In the genomic region with DNA sequence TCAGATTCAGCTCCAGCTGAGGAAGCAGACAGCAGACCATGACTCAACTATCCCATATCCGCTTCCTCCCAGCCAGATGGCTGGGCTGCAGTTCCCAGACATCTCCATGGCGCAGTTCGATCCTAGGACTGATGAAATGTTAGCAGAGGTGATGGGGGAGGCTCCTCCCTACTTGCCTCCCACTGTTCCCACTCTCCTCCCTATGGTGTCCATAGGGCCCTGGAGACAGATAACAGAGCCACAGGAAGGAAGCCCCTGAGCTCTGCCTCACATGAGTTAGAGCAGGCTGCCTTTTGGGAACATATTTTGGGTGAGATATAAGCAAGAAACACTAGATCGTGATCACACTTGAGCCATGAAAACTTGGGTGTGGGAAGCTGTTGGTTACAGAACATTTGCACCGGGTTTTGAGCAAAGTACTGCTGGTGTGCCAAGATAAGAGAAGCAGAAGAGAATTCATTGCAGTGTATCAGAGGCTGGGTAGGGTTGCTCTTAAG, we compare ENCODE assay signal across 12 mouse cellular contexts. TPM values are rescaled to one million over a fixed set of nuclear protein-coding genes. Genes with fewer than 3 reads are reported as not detected.
A peak's percentile ranks its signal among the peaks of the same experiment; 100 is the strongest.
DNase-seq lines count a peak whose midpoint lies in the region; ATAC-seq and TF ChIP-seq lines count a peak whose summit lies in the region.
"Had no signal": no experiment of that assay in that cellular context is flagged by ENCODE, and none has a peak within 500 bp of the region (broad histone marks: within the 10 kb centered on the region; RNA-seq: fewer than 3 reads in every experiment).

No protein-coding gene starts in this region.

- no peak for ATAC-seq in lung, embryonic 15.5 days (ENCODE audit: borderline replicate concordance, extremely low read depth, low FRiP score, low TSS enrichment)
- ATAC-seq in kidney, embryonic 16.5 days (ENCODE audit: low FRiP score, low TSS enrichment) = no peak
- ATAC-seq: hindbrain, postnatal 0 days; midbrain, embryonic 15.5 days had no signal

- intact Hi-C loops in left cerebral cortex, adult 2 months (cut with DNase I) = loop anchor here (5.0 to 10.0 kb wide), 4 partner anchors 71 to 536 kb away; a partner anchor contains a TSS
- intact Hi-C loops in gastrocnemius, postnatal 36 days (cut with DNase I) = no loop called here

- WGBS in lung, embryonic 15.5 days = 73% methylated on average over 5 of the region's 5 CpGs
- WGBS in kidney, embryonic 16.5 days = 69% methylated on average over 5 of the region's 5 CpGs

- H3K9me3 ChIP-seq in lung, embryonic 15.5 days = no peaks in the 10 kb centered on the region
- H3K9me3 ChIP-seq in kidney, embryonic 16.5 days (ENCODE audit: low read length) = no peaks in the 10 kb centered on the region
- H3K9me3 ChIP-seq: midbrain, embryonic 15.5 days had no signal

- no peaks in the 10 kb centered on the region for H3K27me3 ChIP-seq in lung, embryonic 15.5 days
- H3K27me3 ChIP-seq in kidney, embryonic 16.5 days (ENCODE audit: insufficient read depth, low read length) = no peaks in the 10 kb centered on the region
- H3K27me3 ChIP-seq: midbrain, embryonic 15.5 days had no signal

- no peaks in the 10 kb centered on the region for H3K36me3 ChIP-seq in lung, embryonic 15.5 days
- no peaks in the 10 kb centered on the region for H3K36me3 ChIP-seq in kidney, embryonic 16.5 days (ENCODE audit: insufficient read depth, low read length)
- H3K36me3 ChIP-seq: midbrain, embryonic 15.5 days had no signal

- no peak overlapping the region for H3K4me3 ChIP-seq in lung, embryonic 15.5 days
- H3K4me3 ChIP-seq in left cerebral cortex, adult 2 months = no peak overlapping the region
- no peak overlapping the region for H3K4me3 ChIP-seq in kidney, embryonic 16.5 days (ENCODE audit: low read length)
- H3K4me3 ChIP-seq: midbrain, embryonic 15.5 days had no signal

- no peak for TF ChIP-seq CTCF in left cerebral cortex, adult 2 months (IDR thresholded peaks at IDR 0.05)

- H3K4me2 ChIP-seq in lung, embryonic 15.5 days = no peak overlapping the region
- no peak overlapping the region for H3K4me2 ChIP-seq in kidney, embryonic 16.5 days (replicated peaks; ENCODE audit: low read depth, low read length)
- H3K4me2 ChIP-seq: midbrain, embryonic 15.5 days had no signal

- DNase-seq in frontal cortex, adult 2 months (ENCODE audit: extremely low spot score in 1 of 2, low spot score in 1 of 2) = peak; percentile 46 to 63
- no peak for DNase-seq in frontal cortex, postnatal 25 days (ENCODE audit: low spot score in 2 of 2)
- DNase-seq in lung, postnatal 14 days = no peak
- DNase-seq in left cerebral cortex, adult 2 months (ENCODE audit: extremely low spot score in 1 of 2, low spot score in 2 of 2) = no peak
- peak; percentile 20 to 55 for DNase-seq in right cerebral cortex, postnatal 36 days (ENCODE audit: low spot score in 2 of 2)
- DNase-seq in gastrocnemius, postnatal 36 days = no peak
- DNase-seq: B cell, adult 2 months; cerebellum, adult 2 months had no signal

- H3K27ac ChIP-seq in lung, embryonic 15.5 days = peak overlapping the region; percentile 73; the same call in 1 of the 2 replicates
- H3K27ac ChIP-seq in left cerebral cortex, adult 2 months = peak overlapping the region; percentile 33
- no peak overlapping the region; the same call in 1 of the 2 replicates for H3K27ac ChIP-seq in kidney, embryonic 16.5 days (ENCODE audit: low read length)
- H3K27ac ChIP-seq: hindbrain, postnatal 0 days; midbrain, embryonic 15.5 days had no signal

- H3K4me1 ChIP-seq in lung, embryonic 15.5 days = peaks cover 59% of the 10 kb centered on the region
- peaks cover 18% of the 10 kb centered on the region; the same call in 1 of the 2 replicates for H3K4me1 ChIP-seq in kidney, embryonic 16.5 days (ENCODE audit: insufficient read depth, low read length)

- H3K9ac ChIP-seq in lung, embryonic 15.5 days = no peak overlapping the region
- H3K9ac ChIP-seq in kidney, embryonic 16.5 days (replicated peaks; ENCODE audit: low read length) = no peak overlapping the region
- H3K9ac ChIP-seq: midbrain, embryonic 15.5 days had no signal

RNA-seq across cellular contexts. Expression of a gene that starts 18.3 kb away (rescaled TPM):
- polyA plus RNA-seq in frontal cortex, adult 2 months (2012; rRNA removed) = 1.3 and 7.0 TPM in 2 replicates
- 3.2 and 3.4 TPM in 2 replicates for polyA plus RNA-seq in lung, embryonic 15.5 days (2015; fragmentation: Nextera tagmentation; extraction: Ambion mirVana)
- total RNA-seq in left cerebral cortex, adult 2 months (2021) = 10 to 100 TPM; 72.1 to 82.4 TPM
- 5.6 and 19.7 TPM in 2 replicates for polyA plus RNA-seq in kidney, embryonic 16.5 days (2015; fragmentation: Nextera tagmentation; extraction: Ambion mirVana)
- total RNA-seq in gastrocnemius, postnatal 36 days (2021) = 100 to 1,000 TPM in 1 of 2 experiments, 10 to 100 TPM in 1; 80.3 to 112 TPM

Comparison
In these comparisons a context has a peak if more than half of its experiments do, and no peak if none do; other contexts are left out.
1. DNase-seq: peak in frontal cortex, adult 2 months (2 of 2) and right cerebral cortex, postnatal 36 days (2 of 2); none in frontal cortex, postnatal 25 days (0 of 2), lung, postnatal 14 days (single experiment), left cerebral cortex, adult 2 months (0 of 2) and gastrocnemius, postnatal 36 days (0 of 2).